Mouse (Mus musculus): ENCODE data around the gene Shcbp1l. TPM values are rescaled to one million over a fixed set of nuclear protein-coding genes. Genes with fewer than 3 reads are reported as not detected.
"Not testable (repeated sequence)": the region's sequence is repeated elsewhere in the genome, so short reads cannot be mapped to it uniquely, and the experiment has no call there.

Shcbp1l gene
- total RNA-seq (2022): not detected

DNA sequence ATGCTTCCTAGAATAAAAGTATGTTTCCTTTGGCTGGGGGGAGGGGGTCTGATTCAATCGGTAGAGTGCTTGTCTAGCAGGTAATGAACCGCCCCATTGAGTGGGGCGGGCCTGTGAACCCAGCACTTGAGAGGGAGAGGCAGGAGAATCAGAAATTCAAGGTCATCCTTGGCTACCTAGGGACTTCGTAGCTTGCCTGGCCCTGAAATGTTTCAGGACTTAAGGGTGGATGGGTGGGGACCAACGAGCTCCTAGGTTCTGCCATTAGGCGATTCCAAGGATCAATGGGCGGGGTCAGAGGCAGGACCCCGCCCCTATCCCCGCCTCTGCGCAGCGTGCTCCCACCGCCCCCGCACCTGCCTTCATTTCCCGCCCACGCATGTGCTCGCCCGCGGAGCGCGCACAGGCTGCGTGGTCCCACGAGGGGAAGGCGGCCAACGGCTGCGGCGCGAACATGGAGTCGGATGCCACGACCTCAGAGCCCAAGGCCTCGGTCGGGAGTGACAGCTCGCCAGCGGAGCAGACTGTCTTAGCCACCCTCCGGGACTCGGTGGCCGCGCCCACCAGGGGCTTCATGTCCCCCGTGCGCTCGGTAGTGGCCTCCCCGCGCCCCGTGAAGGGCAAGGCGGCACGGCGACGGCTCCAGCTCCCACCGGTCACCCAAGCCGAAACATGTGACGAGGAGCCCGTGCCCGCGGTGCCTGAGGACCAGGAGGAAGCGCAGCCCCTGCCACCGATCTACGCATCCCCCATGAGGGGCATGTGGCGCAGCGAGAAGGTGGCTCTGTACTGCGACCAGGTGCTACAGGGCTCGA is at the start of gene Shcbp1l:
Gene Shcbp1l (plus strand): TSS at position 393 of the 815 bp plus-strand sequence.
- DNase-seq (ENCODE audit: low spot score in 2 of 2): peak; percentile 14 to 30

DNA sequence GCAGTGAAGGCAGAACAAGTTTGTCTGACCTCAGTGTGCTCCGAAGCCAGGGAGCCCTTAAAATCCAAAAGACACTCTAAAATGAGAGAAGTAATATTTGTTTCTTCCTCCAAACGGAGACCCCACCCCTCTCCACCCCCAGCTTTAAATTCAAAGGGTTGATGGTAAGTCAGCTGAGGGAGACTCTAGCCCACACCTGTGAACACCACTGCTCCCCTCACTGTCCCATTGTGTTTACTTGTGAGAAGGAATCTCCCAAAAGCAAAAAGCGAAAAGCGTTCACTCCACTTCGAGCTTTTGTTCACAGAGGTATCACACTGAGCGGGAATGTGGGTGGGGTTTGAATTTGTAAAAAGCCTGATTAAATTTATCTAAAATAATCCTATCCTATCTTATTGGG is 48.5 kb upstream of the Shcbp1l start:
- no peak for DNase-seq (ENCODE audit: low spot score in 2 of 2)

DNA sequence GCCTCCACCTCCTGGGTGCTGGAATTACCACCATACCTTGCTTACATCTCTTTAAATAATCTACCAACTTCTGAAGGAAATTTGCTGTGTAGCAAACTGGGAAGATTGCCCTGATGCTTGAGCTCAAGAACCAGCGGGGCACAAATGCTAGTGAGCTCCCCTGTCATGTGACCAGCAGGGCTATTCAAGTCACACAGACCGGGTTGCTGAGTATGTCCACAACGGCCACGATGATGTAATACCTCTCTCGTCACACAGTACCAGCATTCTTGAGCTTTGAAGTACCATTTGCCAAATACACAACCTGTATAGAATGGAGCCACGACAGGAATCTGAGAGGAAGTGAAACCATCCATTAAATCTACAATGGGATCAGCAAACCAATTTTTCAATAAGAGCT is 46.4 kb upstream of the Shcbp1l start:
- no peak for DNase-seq (ENCODE audit: low spot score in 2 of 2)

DNA sequence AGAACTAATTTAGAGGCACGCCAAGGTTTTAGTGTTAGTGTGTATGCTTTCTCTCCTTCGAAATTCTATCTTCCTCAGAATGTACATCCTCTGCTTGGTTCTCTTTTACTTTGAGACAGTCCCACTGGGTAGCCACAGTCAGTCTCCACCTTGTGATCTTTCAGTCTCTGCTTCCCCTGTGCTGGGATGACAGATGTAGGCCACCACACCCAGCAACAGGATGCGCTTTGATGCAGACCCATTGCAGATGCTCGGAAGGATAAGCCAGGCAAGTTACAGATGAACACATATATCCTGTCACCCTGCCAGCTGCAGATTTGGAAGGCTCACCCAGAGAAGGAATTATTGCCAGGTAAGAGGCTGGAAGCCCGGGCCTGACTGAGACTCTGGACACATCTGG is 45.1 kb upstream of the Shcbp1l start:
- no peak for DNase-seq (ENCODE audit: low spot score in 2 of 2)

DNA sequence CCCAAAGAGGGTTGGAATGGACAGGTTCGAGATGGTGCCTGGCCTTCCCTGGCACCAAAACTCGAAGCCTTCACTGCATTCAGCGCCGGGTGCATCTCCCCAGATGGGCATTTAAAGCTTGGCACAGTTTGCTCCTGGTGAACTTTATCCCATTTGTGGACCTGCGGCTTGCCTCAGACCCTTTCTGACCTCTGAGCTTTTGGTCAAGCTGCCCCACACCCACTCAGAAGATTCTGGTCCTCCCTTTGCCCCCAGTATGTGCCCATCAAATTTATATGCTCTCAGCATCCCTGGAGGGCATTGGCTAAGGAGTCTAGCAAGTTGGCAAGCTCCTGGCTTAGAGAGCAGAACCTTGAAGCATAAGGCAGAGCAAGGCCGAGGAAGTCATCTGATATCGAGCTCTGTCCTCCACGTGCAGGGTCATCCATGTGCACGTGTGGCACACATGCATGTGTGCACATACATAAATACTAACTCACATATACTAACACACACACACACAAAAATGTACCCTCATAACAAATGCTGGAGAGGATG is 44.1 kb upstream of the Shcbp1l start:
- DNase-seq (ENCODE audit: low spot score in 2 of 2): no peak

DNA sequence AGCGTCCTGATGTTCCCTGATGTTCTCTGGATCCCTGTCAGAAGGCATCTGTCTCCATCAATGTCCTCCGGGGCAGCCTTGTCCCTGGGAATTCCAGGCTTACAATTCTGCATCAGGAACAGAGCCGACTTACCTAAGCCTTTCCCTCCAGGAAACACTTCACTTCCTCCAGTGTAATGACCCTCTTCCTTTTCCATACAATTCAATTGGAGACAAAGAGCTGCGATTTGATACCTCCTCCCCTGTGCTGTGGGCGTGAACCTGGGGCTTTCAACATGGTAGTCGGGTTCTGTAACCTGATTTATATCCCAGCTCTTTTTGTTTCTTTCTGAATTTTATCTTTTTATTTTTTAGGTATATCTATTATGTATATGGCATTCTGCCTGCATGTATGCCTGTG is 39.9 kb upstream of the Shcbp1l start:
- DNase-seq (ENCODE audit: low spot score in 2 of 2): no peak

DNA sequence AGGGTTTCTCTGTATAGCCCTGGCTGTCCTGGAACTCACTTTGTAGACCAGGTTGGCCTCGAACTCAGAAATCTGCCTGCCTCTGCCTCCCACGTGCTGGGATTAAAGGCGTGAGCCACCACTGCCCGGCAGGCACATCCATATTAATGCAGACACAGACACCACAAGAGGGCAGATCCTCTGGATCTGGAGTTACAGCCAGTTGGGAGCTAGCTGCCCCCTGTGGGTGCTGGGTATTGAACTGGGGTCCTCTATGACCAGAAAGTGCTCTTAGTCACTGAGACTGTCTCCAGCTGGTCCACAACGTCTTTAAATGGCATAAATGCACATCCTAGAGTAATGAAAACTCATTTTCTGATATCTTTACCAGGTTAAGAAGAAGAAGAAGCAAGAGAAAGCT is 39.3 kb upstream of the Shcbp1l start:
- not testable (repeated sequence) for DNase-seq (ENCODE audit: low spot score in 2 of 2)

DNA sequence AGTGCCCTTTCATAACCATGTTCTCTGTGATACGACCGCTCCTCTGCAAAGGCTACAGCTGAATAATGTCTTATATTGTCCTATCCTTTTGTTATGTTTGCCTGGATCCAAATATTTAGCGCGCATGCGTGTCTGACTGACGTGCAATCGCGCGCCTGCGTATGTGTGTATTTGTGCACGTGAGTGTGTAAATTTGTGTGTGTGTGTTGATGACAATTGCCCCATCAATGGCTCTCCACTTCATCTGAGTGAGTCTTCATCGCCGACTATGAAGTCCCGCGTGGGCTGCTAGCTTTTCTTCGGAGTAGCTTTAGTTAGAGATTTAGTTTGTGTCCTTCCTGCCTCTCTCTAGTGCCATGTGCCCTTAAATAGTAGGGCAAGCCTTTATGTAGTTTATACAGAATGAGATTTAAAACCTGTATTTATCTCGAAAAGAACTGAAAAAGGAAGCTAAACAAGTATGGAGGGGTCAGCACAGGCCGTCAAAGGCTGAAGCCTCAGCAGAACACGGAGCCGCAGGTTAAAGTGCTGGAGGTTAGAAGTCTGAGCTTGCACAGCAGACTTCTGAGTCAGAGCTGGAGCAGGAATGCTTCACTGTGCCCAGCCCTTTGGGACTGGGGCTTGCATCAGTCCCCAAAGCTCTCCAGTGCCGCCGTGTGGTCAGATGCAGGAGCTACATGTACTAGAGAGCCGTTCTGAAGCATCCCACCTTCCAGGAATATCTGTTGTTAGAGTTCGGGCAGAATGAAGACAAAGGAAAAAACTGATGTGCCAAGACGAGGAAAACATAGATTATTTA is 38.5 kb upstream of the Shcbp1l start:
- peak; percentile 44 to 70 for DNase-seq (ENCODE audit: low spot score in 2 of 2)

DNA sequence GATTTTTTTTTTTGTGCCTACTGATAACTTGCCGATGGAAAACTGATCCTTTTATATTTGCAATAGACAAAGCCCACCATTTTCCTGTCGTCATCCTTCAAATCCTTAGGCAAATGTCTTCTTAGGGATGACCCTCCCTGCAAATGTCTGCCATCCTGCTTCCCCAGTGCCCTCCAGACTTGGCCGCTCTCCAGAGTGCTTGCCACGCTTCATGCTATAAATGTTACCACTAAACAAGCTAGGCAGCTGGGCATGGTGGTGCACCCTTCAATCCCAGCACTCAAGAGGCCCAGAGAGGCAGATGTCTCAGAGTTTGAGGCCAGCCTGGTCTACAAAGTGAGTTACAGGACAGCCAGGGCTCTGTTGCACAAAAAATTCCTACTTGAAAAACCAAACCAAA is 29.3 kb upstream of the Shcbp1l start:
- DNase-seq (ENCODE audit: low spot score in 2 of 2): not testable (repeated sequence)

DNA sequence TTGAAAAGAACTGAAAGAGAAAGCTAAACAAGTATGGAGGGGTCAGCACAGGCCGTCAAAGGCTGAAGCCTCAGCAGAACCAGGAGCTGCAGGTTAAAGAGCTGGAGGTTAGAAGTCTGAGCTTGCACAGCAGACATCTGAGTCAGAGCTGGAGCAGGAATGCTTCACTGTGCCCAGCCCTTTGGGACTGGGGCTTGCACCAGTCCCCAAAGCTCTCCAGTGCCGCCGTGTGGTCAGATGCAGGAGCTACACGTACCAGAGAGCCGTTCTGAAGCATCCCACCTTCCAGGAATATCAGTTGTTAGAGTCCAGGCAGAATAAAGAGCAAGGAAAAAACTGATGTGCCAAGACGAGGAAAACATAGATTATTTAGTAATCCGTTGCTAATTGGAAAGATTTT is 23.2 kb upstream of the Shcbp1l start:
- peak in 1 of 2 experiments; percentile 34 for DNase-seq (ENCODE audit: low spot score in 2 of 2)

DNA sequence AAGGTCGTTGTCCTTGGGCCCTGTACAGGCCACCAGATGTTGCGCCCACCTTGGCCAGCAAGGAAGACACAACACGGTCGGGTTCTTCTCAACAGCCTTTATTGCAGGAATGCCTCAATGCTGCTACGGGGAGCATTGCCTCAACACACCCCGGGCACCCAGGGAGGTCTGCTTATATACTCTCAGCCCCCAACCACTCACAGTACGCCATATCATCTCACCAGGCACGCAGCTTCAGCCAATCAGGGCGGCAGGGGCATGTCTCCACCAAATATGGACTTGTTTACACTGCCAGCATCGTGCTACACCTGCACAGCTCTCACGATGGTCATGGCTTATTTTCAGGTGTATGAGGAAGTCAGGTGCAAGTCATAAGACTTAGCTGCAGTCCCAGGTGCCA is 17.3 kb upstream of the Shcbp1l start:
- DNase-seq (ENCODE audit: low spot score in 2 of 2): not testable (repeated sequence)

DNA sequence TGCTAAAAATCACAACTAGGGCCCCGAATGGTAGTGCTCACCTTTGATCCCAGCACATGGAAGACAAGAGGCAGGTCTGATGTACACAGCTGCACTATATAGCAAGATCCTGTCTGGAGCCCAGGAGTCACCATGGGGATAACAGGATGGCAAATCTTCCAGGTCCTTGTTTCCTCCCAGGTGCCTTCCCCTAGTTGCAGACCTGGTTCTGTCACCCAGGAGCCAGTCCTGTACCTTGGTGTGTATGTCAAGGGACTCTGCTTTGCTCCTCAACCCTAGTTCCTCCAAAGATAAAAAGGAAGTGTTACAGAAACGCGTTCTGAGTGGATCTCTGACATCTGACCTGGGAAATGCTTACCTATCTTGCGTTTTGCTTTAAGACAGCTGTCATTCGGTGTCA is 16.7 kb upstream of the Shcbp1l start:
- not testable (repeated sequence) for DNase-seq (ENCODE audit: low spot score in 2 of 2)

DNA sequence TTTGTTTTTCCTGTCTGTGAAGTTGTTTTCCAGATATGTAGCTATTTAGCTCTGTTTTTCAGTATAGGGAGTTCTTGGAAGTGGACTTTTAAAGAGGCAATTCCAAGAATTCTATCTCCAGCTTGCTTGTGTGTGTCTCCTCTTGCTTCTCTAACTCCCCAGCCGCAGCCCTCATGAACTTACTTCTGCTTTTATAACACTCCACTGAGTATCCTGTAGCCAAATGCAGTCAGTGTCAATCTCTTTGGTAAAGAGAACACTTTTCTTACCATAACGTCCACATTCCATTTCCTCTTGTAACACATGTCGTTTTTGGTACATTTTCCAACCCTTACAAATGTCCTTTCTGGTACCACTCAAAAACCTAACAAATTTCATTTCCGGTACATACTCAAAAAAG is 14.0 kb upstream of the Shcbp1l start:
- DNase-seq (ENCODE audit: low spot score in 2 of 2): not testable (repeated sequence)

DNA sequence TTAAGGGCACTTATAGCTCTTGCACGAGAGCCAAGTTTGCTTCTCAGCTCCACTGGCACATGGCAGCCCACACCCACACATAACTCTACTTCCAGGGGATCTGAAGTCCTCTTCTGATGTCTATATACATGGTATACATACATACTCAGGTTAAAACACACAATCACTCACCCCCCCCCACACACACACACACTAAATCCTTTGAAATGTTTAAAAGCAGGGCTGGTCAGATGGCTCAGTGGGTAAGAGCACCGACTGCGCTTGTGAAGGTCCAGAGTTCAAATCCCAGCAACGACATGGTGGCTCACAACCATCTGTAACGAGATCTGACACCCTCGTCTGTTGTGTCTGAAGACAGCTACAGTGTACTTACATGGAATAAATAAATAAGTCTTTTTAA is 13.2 kb upstream of the Shcbp1l start:
- no peak for DNase-seq (ENCODE audit: low spot score in 2 of 2)

DNA sequence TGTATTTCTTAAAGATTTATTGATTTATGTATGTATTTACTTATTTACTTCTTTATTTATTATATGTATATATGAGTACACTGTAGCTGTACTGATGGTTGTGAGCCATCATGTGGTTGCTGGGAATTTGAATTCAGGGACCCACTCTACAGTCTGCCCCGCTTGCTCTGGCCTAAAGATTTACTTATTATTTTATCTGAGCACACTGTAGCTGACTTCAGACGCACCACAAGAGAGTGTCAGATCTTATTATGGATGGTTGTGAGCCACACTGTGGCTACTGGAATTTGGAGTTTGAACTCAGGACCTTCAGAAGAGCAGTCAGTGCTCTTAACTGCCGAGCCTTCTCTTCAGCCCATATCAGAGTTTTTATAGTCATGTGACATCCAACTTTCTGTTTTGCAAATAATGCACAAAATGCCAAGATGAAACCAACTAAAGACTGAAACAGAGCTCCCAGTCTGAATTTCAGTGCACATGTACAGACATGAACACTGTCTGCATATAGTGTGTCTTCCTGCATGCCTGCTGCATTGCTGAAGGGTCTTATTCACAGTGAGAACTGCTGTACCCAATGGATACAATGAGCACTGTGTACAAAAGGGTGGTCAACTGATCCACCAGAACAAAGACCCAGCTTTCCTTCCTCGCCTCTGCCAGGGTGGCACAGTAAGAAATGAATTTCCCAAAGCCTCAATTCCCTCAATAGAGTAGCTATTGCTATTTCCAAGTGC is 12.1 kb upstream of the Shcbp1l start:
- not testable (repeated sequence) for DNase-seq (ENCODE audit: low spot score in 2 of 2)

DNA sequence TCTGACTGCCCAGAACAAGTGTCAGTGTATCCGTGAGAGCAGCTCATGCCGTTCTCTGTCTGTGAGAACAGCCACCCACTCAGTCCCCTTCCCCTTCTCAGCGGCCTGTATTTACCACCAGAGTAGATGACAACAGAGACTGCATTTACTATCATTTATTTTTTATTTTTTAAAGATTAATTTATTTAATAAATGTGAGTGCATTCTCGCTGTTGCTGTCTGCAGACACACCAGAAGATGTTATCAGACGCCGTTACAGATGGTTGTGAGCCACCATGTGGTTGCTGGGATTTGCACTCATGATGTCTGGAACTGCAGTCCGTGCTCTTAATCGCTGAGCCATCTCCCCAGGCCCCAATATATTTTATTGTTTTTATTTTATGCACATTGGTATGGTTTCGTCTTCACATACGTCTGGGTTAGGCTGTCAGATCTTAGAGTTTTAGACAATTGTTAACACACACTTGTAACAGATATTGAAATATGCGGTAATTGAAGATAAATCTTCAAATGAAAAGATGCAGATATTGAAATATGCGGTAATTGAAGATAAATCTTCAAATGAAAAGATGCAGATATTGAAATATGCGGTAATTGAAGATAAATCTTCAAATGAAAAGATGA is 11.5 kb upstream of the Shcbp1l start:
- not testable (repeated sequence) for DNase-seq (ENCODE audit: low spot score in 2 of 2)

DNA sequence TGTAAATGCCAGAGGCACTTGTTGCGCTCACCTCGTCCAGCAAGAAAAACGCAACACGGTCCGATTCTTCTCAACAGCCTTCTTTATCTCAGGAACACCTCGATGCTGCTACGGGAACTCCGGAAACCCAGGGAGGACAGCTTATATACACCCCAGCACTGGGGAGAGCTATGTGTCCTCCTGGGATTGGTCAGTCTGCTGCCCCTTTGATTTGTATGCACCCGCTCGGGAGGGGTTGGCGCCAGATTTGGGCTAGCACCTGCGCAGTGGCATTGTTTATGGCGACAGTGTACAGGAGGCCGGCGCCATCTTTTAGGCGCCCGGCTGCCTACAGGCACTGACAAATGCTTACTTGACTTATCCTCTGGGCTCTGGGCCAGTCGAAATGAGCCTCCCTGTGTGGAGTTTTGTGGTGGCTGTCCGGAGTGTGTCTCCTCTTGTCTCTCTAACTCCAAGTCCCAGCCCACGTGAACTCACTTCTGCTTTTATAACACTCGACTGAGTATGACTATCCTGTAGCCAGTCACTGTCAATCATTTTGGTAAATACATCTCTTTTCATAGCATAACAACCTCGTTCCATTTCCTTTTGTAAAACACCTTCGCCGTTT is 10.7 kb upstream of the Shcbp1l start:
- peak; percentile 46 to 54 for DNase-seq (ENCODE audit: low spot score in 2 of 2)

DNA sequence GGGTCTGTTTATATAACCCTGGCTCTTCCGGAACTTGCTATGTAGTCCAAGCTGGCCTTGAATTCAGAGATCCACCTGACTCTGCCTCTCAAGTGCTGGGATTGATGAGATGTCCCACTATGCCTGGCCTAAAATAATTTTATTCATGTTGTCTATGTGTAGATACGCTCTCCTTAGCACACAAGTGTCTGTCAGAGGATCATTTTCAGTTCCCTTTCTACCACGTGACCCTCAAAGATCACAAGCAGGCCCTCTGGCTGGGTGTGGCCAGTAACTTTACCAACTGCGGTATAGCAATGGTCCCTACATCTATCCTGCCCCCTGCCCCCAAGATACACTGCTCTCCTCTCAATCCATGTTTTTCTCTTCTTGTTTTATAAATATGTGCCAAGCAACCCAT is 10.0 kb upstream of the Shcbp1l start:
- DNase-seq (ENCODE audit: low spot score in 2 of 2): peak; percentile 18 to 37

DNA sequence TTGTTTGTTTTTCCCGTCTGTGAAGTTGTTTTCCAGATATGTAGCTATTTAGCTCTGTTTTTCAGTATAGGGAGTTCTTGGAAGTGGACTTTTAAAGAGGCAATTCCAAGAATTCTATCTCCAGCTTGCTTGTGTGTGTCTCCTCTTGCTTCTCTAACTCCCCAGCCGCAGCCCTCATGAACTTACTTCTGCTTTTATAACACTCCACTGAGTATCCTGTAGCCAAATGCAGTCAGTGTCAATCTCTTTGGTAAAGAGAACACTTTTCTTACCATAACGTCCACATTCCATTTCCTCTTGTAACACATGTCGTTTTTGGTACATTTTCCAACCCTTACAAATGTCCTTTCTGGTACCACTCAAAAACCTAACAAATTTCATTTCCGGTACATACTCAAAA is 9.2 kb upstream of the Shcbp1l start:
- DNase-seq (ENCODE audit: low spot score in 2 of 2): not testable (repeated sequence)

DNA sequence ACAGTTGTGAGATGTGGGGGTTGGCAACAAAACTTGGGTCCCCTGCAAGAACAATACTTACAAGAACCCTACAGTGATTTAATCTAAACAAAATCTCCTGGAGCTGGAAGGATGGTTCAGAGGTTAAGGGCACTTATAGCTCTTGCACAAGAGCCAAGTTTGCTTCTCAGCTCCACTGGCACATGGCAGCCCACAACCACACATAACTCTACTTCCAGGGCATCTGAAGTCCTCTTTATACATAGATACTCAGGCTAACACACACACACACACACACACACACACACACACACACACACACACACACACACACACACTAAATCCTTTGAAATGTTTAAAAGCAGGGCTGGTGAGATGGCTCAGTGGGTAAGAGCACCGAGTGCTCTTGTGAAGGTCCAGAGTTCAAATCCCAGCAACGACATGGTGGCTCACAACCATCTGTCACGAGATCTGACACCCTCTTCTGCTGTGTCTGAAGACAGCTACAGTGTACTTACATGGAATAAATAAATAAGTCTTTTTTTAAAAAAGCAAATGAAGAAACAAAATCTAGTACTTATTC is 8.6 kb upstream of the Shcbp1l start:
- DNase-seq (ENCODE audit: low spot score in 2 of 2): not testable (repeated sequence)
